Mouse (Mus musculus) ES-Bruce4 (cell line): ENCODE measurements around the gene N4bp2l2.
"Not testable (repeated sequence)": the region's sequence is repeated elsewhere in the genome, so short reads cannot be mapped to it uniquely, and the experiment has no call there.

Experiments
- CTCF ChIP-seq: IDR thresholded peaks from one replicate; pipeline ENCODE4 v1.8.1; 2011; ENCODE audit warnings: low read depth, low read length
- POLR2A ChIP-seq: IDR thresholded peaks from one replicate; pipeline ENCODE4 v1.8.1; 2011; ENCODE audit warnings: low read length; ENCODE audit not compliant: insufficient read depth

- not testable (repeated sequence) for TF ChIP-seq CTCF, POLR2A
Measured at GRCm38 (mm10) chr5:150706651-150707050, 40.7 kb upstream of the N4bp2l2 start.
